Mouse (Mus musculus): ENCODE data around the gene Zdhhc4. TPM values are rescaled to one million over a fixed set of nuclear protein-coding genes. Genes with fewer than 3 reads are reported as not detected.

The Zdhhc4 gene
- polyA plus RNA-seq, 2 experiments from 2014 or later = 54.0 to 104 TPM

GRCm38 (mm10) chr5:143272540-143273330, 56.3 kb downstream of the Zdhhc4 start:
- no peak for ATAC-seq

- no peak for ATAC-seq
Measured at GRCm38 (mm10) chr5:143272108-143272507, 56.9 kb downstream of the Zdhhc4 start.

DNA sequence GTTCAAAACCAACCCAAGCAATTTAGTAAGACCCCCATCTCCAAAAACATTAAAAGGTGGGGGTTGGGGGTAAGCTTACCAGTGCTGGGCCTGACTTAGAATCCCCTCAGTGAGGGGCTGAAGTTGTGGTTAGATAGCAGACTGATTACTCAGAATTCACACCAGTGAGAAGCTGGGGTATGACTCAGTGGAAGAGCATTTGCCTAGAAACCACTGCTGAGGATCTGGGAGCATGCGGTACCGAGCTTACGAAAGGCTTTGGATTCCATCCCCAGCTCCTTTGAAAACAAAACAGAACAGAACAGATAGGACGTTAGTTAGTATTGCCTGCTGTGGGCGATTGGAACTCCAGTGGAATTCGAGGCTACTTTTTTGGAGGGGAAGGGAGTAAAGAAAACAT, 57.4 kb downstream of the Zdhhc4 start:
- no peak for ATAC-seq

DNA sequence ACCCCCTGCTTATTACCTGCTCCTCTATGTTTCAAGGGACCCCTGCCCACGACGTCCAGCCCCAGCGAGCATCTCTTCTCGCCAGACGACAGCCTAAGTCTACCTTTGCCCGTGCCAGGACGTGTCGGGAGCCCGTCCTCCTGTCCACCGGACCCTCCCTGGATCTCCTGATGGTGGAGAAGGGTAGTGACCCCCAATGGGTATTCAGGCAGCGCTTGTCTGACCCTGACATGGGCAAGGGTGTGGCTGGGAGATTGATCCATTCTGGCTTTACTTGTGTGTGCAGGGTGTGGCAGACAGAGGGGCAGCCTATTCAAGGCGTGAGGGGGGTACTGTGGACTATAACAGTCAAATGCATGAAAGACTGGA, 58.9 kb downstream of the Zdhhc4 start:
- ATAC-seq = no peak

DNA sequence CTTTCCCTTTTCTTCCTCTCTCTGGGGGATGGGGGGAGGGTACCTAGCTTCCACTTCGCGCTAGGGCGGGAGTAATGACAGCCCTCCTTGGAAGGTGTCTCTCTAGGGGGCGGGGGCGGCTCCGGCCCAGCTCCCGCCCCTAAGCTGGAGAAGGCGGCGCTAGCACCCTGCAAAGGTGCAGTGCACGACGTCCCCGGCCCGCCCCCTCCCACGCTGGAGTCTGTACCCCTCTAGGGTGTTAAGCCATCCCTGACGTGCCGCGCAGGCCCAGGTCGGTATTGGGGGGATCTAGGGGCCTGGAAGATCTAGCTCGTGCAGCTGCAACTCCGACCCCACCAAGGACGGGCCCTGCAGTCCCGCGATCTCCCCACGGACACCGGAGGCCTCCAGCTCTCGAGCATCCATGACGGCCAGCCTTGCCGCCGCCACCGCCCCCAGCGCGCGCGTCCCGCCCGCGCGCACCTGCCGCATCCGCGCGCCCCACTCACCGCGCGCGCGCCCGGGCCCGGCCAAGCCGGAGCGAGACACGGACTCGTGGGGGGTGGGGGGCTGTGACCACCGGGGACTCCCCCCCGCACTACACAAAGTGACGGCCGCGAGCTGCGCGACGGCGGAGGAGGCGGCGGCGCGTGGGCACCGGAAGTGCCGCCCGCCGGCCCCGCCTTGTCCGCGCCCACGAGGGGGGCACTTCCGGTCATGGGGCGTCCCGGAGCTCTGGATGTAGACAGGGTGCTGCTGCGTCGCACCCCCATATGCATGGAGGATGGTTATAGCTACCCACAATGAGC, 59.5 kb downstream of the Zdhhc4 start, which contains the start of gene Zfp316:
Gene Zfp316, minus strand, starts transcription at position 660 of the 788 bp plus-strand sequence.
- ATAC-seq = peak; percentile 69

DNA sequence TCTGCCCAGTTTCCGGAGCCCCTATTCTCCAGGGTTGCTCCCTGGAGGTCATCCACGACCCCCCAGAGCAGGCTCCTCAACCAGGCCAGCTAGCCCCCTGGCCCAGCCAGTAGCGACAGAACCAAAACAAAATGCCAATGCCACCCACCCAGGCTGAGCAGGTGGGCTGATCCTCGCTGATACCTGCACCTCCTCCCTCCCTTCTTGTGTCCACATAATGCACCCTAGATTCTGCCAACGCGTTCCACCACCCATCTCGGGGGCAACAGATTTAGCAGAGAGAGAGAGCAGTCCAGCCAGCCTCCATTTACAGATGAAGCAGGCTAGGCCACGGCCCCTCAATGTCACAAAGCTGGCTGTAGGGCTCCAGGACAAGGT, 60.1 kb downstream of the Zdhhc4 start:
- no peak for ATAC-seq

GRCm38 (mm10) chr5:143266794-143267193, 62.3 kb downstream of the Zdhhc4 start:
- no peak for ATAC-seq

Other genes with a start within 250 kb of the Zdhhc4 start
- gene Rnf216, start 216.3 kb downstream of the Zdhhc4 start, polyA plus RNA-seq (2017; shearing (Covaris generic)) = 10 to 100 TPM; 38.2 to 39.8 TPM
- under 1 TPM in 1 of 2 experiments, not detected in 1; 0.11 TPM for gene Olfr718-ps1, start 181.7 kb downstream of the Zdhhc4 start, polyA plus RNA-seq (2017; shearing (Covaris generic))
- gene Rbak, start 148.5 kb downstream of the Zdhhc4 start, polyA plus RNA-seq (2017; shearing (Covaris generic)) = 10 to 100 TPM in 1 of 2 experiments, 1 to 10 TPM in 1; 6.1 to 11.1 TPM
- not detected for gene Spdye4b, start 148.2 kb downstream of the Zdhhc4 start, polyA plus RNA-seq (2017; shearing (Covaris generic))
- gene Spdye4a, start 102.4 kb downstream of the Zdhhc4 start, polyA plus RNA-seq (2017; shearing (Covaris generic)) = not detected
- 1 to 10 TPM; 3.6 to 4.6 TPM for gene Zfp12, start 94.1 kb downstream of the Zdhhc4 start, polyA plus RNA-seq (2017; shearing (Covaris generic))
- gene Zfp316, start 59.2 kb downstream of the Zdhhc4 start, polyA plus RNA-seq (2017; shearing (Covaris generic)) = under 1 TPM; 0.19 to 0.35 TPM
- not detected for gene Zfp853, start 35.6 kb downstream of the Zdhhc4 start, polyA plus RNA-seq (2017; shearing (Covaris generic))
- 1 to 10 TPM; 5.1 to 7.5 TPM for gene E130309D02Rik, start 13.9 kb downstream of the Zdhhc4 start, polyA plus RNA-seq (2017; shearing (Covaris generic))
- not detected for gene Grid2ip, start 28.1 kb upstream of the Zdhhc4 start, polyA plus RNA-seq (2017; shearing (Covaris generic))
- 10 to 100 TPM; 74.8 to 77.4 TPM for gene Kdelr2, start 74.6 kb upstream of the Zdhhc4 start, polyA plus RNA-seq (2017; shearing (Covaris generic))
- 10 to 100 TPM; 11.5 to 13.7 TPM for gene Daglb, start 135.3 kb upstream of the Zdhhc4 start, polyA plus RNA-seq (2017; shearing (Covaris generic))
- 10 to 100 TPM; 51.5 to 66.6 TPM for gene Rac1, start 198.8 kb upstream of the Zdhhc4 start, polyA plus RNA-seq (2017; shearing (Covaris generic))